Mouse (Mus musculus) Patski (cell line): ENCODE data around the gene Mef2c. TPM values are rescaled to one million over a fixed set of nuclear protein-coding genes. Genes with fewer than 3 reads are reported as not detected.

Source experiments
- ATAC-seq: fragments of 100-300 bp; one replicate; pipeline ENCODE4 v1.8.0; 2021
- CTCF ChIA-PET: fragments of 350-600 bp; sonication (Branson Sonifier 250); formaldehyde crosslinking; loops from one replicate; lab custom pipeline; 2022; ENCODE audit warnings: inconsistent platforms; lab: Charles Lee
- POLR2A ChIA-PET: fragments of 350-600 bp; sonication (Branson Sonifier 250); formaldehyde crosslinking; loops from one replicate; lab custom pipeline; 2022; ENCODE audit warnings: antibody characterized with exemption, inconsistent platforms; lab: Charles Lee
- DNase-seq: peaks from one replicate; pipeline ENCODE4 v3.0.0-alpha.2; 2011; ENCODE audit warnings: low read depth, low spot score
- H3K27me3 ChIP-seq: fragments of 371-371 bp; one replicate; pipeline ENCODE4 v1.5.1; 2021
- CTCF ChIP-seq: fragments of 100-300 bp; IDR thresholded peaks from one replicate; pipeline ENCODE4 v1.5.1; 2021
- in situ Hi-C: fragments of 300-500 bp; cut with MboI; formaldehyde crosslinking; loops from 3 replicates; pipeline ENCODE4 v1.11.1; 2018; ENCODE audit warnings: low pct_unique_long_range_greater_than_20kb, mixed read lengths
- polyA plus RNA-seq: library from polyadenylated mRNA; unstranded; gene quantifications from one replicate; pipeline ENCODE4 v1.2.3, GENCODE M21; 2021

The Mef2c gene
- polyA plus RNA-seq, 1 experiment from 2014 or later: not detected

DNA sequence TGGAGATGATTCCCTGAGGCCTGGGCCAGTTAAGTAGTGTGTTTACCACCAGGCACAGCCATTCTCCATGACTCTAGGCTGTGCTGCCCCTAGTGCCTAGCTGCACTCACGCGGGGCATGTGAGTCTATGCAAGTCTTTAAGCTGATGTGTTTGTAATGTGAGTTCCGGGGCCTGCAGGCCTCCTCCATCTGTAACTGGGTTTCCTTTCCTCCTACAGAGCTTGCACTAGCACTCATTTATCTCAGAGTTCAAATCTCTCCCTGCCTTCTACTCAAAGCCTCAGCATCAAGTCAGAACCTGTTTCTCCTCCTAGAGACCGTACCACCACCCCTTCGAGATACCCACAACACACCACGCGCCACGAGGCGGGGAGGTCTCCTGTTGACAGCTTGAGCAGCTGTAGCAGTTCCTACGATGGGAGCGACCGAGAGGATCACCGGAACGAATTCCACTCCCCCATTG, 158.3 kb downstream of the Mef2c start:
- ChIA-PET CTCF (no interaction called here), POLR2A (no interaction called here)
- in situ Hi-C loops: loop anchor here (5.0 to 25.0 kb wide), 2 partner anchors 1095 to 1500 kb away; no protein-coding TSS in a partner anchor
- DNase-seq (no peak), ATAC-seq (no peak)
- TF ChIP-seq CTCF: no peak
- peaks cover 31% of the 10 kb centered on the region for H3K27me3 ChIP-seq

DNA sequence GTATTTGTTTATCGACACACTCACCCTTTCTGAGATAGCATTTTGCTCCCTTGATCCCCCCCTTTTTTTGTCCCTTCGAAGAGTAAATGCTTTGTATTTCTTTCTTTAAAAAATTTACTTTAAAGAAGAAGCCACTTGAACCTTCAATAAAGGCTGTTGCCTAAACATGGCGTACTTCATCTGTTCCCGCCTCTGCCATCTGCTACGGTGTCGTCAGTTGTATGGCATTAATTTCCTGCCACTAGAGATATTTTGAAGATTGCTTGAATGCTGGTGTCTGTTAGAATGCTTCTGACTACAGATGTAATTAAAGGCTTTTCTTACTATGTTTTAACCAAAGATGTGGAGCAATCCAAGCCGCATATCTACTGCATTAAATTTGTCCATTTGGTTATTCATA, 162.3 kb downstream of the Mef2c start:
- peaks cover 25% of the 10 kb centered on the region for H3K27me3 ChIP-seq
- DNase-seq (no peak), ATAC-seq (no peak)
- in situ Hi-C loops: loop anchor here (25.0 kb wide), 1 partner anchor 1496 kb away; no protein-coding TSS in a partner anchor
- ChIA-PET CTCF (interaction anchor here (1.2 kb wide), 1 partner anchor 11 kb away, joined by 4 read pairs; no protein-coding TSS in a partner anchor), POLR2A (interaction anchor here (0.7 kb wide), 1 partner anchor 489 kb away, joined by 3 read pairs; no protein-coding TSS in a partner anchor)
- TF ChIP-seq CTCF: no peak

DNA sequence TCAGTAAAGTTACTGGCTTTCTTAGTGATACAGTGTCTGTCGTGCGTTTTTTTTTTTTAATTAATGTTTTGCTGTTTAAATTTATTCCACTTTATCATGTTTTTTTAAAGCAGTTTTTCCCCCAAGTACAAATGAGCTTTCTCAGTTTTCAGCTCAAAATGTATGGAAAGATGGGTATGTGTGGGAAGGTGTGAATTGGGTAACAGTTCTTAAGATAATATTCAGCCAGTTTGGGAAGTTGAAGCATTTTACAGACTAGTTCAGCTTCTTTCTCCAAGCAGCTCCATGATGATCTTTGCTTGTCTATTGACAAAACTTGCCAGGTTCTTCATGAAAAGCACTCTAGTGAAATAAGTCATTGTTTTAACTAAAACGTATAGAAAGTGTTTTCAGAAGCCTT, 163.2 kb downstream of the Mef2c start:
- TF ChIP-seq CTCF: no peak

DNA sequence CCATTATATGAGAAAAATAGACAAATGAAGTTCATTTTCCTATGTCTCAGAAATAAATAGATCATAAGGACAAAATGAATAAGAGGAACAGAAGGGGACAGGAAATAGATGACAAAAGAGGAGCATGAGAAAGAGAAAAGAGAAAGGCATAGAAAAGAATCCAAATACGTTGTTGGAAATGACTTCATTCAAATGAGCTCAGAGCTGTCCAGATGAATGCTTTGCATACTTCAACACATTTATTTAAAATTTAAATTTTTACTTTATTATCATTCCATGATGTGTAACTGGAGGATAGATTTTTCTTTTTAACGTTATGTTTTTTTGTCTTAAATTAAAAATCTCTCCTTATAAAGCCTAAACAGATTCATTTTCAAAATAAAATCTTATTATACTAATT, 203.8 kb downstream of the Mef2c start:
- POLR2A ChIA-PET: no interaction called here
- no peak for DNase-seq
- CTCF ChIA-PET: no interaction called here
- TF ChIP-seq CTCF: no peak
- peaks cover 5% of the 10 kb centered on the region for H3K27me3 ChIP-seq
- ATAC-seq: no peak
- in situ Hi-C loops: no loop called here

More for the DNA sequence above, 163.2 kb downstream of the Mef2c start:
- H3K27me3 ChIP-seq: peaks cover 21% of the 10 kb centered on the region
- no peak for ATAC-seq
- DNase-seq: no peak
- ChIA-PET POLR2A (interaction anchor here (0.7 kb wide), 1 partner anchor 488 kb away, joined by 3 read pairs; no protein-coding TSS in a partner anchor), CTCF (interaction anchor here (1.2 kb wide), 1 partner anchor 11 kb away, joined by 4 read pairs; no protein-coding TSS in a partner anchor)
- in situ Hi-C loops: loop anchor here (25.0 kb wide), 1 partner anchor 1495 kb away; no protein-coding TSS in a partner anchor

DNA sequence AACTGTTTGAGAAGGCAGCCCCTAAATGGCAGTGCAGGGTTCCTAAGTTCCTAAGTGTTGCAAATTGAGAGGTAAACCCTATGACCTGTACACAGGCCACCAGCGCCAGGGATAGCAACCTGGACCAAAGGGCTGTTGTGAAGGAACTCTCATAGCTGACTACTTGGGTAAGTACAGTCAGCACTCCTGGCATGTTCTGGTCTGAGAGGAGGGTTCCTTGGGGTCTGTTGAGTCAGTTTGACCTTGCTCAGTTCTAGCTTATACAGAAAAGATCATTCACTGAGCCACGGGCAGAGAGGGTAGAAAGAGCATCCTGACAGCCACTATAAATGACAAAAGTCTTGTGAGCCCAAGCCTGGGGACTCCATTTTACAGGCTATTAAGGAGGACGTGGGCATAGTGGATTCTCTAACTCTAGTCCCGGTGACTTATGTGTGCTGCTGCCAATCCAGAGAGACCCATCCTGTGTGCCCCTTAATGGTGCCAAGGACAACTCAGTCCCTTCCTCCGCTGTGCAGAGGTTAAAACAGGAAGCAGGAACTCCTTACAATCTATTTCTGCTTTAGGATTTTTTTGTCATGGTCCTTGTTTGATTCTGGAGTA, 209.0 kb downstream of the Mef2c start:
- ATAC-seq: no peak
- ChIA-PET CTCF (no interaction called here), POLR2A (no interaction called here)
- no peak for DNase-seq
- no peak for TF ChIP-seq CTCF
- peaks cover 37% of the 10 kb centered on the region for H3K27me3 ChIP-seq
- in situ Hi-C loops: no loop called here

DNA sequence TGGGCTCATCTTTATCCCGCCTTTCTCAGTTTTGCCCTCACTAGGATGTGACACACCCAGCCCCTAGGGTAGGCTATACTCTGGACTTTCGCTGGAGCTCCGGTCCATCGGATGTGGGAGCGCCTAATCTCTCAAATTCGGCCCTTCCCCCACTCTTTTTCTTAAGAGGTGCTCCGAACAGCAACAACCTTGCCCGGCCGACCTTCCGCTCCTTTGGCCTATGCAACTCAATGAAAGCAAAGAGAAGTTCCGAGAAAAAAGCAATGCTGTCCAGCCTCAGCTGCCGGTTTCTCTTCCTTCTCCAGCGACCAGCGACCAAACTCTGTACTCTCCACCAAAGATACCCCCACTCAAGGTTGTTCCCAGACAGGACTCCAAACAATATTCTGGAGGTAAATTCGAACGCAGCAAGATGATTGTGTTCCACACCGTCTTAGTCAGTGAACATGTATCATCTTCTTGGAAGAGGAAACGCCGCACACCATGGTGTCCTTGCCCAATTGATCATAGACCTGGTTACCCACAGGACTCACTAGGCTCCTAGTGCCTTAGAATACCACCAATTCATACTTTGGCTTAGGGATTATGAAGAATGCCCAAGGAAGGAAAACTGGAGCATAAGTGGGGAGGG, 209.9 kb downstream of the Mef2c start:
- in situ Hi-C loops: no loop called here
- CTCF ChIA-PET: interaction anchor here (1.5 kb wide), 1 partner anchor 10 kb away, joined by 4 read pairs; no protein-coding TSS in a partner anchor
- DNase-seq: no peak
- POLR2A ChIA-PET: no interaction called here
- H3K27me3 ChIP-seq: peaks cover 44% of the 10 kb centered on the region
- no peak for ATAC-seq
- no peak for TF ChIP-seq CTCF

DNA sequence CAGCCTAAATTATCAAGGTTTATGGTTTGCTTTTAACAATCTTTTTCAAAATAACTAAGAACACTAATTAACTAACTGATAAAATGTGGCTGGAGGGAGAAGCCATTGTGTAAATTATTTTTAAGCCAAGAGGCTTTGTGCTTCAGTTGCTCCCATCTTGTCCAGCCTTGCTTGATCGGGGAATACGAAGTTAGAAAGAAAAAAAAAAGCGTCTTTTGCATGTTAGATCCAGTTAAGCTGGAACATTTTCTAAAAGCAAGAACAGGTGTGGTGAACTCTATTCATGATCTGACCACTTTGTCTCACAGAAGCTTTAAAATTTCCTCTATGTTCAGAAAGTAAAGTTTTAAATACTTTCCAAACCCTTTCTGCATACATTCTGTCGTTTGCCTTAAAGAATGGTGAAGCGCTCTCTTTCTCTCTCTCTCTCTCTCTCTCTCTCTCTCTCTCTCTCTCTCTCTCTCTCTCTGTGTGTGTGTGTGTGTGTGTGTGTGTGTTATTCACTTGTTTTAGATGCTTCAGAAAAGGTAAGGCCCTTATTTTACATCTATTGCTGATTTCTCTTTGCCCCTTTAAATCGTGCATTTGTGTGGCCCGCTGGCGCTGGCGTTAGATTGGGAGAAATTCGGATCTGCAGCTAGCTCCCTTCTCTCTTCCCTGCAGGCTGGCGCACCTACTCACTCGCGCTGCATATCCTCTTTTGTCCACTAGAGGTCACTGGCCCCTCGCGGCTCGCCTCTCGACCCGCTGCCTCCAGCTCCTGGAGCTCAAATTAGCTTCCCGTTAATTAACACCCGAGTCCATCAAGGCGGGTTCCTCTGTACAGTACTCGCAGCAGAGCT, 210.9 kb downstream of the Mef2c start:
- in situ Hi-C loops: loop anchor here (5.0 kb wide), 2 partner anchors 633 to 1043 kb away; no protein-coding TSS in a partner anchor
- CTCF ChIA-PET: interaction anchor here (0.7 to 1.9 kb wide), 9 partner anchors 9 to 1044 kb away, joined by 3 to 6 read pairs (median 4); no protein-coding TSS in a partner anchor
- POLR2A ChIA-PET: no interaction called here
- peak; percentile 98 for TF ChIP-seq CTCF
- DNase-seq (no peak), ATAC-seq (peak; percentile 96)
- peaks cover 52% of the 10 kb centered on the region for H3K27me3 ChIP-seq

DNA sequence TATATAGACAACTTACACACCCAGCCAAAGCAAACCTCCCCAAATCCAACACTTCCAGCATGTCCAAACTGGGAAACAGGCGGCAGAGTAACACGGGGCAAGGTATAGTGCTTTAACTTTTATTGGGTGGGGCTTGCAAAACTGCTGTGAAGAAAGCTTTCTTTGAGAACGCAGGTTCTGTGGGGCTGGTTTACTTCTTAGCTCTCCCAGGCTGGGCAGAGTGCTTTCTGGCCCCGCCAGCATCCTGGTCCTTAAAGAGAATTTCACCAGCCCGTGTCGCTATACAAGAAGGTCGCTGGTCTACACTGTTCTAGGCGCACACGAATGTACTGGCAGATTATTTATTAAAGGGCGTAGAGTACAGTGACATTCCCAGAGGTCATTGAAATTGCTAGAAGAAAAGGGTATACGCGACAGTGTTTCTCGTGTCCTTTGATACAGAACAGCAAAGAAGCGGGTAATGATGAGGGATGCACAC, 211.5 kb downstream of the Mef2c start:
- in situ Hi-C loops: loop anchor here (5.0 kb wide), 2 partner anchors 632 to 1042 kb away; no protein-coding TSS in a partner anchor
- no peak for TF ChIP-seq CTCF
- ChIA-PET POLR2A (no interaction called here), CTCF (interaction anchor here (0.7 to 1.9 kb wide), 9 partner anchors 8 to 1043 kb away, joined by 3 to 6 read pairs (median 4); no protein-coding TSS in a partner anchor)
- ATAC-seq (peak; percentile 44), DNase-seq (no peak)
- H3K27me3 ChIP-seq: peaks cover 52% of the 10 kb centered on the region

DNA sequence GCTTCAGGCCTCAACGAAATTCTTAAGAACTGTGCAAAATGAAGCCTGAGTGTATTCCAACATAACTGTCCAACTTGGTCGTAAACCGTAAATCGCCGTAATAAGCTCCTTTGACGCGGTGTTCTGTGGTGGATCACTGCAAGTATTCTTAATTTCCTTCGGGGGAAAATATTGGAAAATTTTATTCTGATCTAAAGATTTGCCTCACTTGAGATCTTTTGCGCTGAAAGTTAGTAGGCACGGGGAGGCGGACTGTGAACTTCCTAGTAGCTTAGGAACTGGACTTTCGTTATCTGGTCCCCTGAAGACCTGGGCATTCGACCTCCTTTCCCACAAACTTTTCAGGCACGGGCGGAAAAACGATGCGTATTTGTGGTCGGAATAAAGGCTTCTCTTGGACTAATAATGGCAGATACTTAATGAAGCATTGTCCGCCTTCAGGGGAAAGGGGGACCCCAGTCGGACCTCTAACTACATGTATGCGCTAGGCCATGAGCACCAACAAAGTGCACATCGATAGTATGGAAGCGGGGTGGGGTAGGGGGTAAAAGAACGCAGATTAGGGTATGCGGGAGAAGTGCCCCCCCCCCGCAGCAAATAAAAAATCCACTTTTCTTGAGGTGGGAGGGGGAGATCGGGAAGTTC, 212.3 kb downstream of the Mef2c start:
- no peak for DNase-seq
- CTCF ChIA-PET: interaction anchor here (0.8 to 1.9 kb wide), 4 partner anchors 8 to 1042 kb away, joined by 3 to 6 read pairs (median 4); no protein-coding TSS in a partner anchor
- ATAC-seq: no peak
- H3K27me3 ChIP-seq: peaks cover 57% of the 10 kb centered on the region
- in situ Hi-C loops: loop anchor here (5.0 kb wide), 2 partner anchors 631 to 1041 kb away; no protein-coding TSS in a partner anchor
- TF ChIP-seq CTCF: no peak
- POLR2A ChIA-PET: no interaction called here
